Mouse (Mus musculus): ENCODE data around the gene Aco2. TPM values are rescaled to one million over a fixed set of nuclear protein-coding genes. Genes with fewer than 3 reads are reported as not detected.

Aco2 gene
- polyA plus RNA-seq, 1 experiment from 2014 or later = 165 TPM

Other genes with a start within 250 kb of the Aco2 start
- 15.5 and 17.0 TPM in 2 replicates for gene L3mbtl2, start 208.4 kb upstream of the Aco2 start, polyA plus RNA-seq (2014; fragmentation: Nextera tagmentation; extraction: Ambion mirVana)
- 11.5 and 14.7 TPM in 2 replicates for gene Chadl, start 175.0 kb upstream of the Aco2 start, polyA plus RNA-seq (2014; fragmentation: Nextera tagmentation; extraction: Ambion mirVana)
- gene Zc3h7b, start 127.3 kb upstream of the Aco2 start, polyA plus RNA-seq (2014; fragmentation: Nextera tagmentation; extraction: Ambion mirVana) = 28.7 and 35.2 TPM in 2 replicates
- 73.7 and 90.1 TPM in 2 replicates for gene Rangap1, start 126.8 kb upstream of the Aco2 start, polyA plus RNA-seq (2014; fragmentation: Nextera tagmentation; extraction: Ambion mirVana)
- 25.5 and 29.3 TPM in 2 replicates for gene Tef, start 69.9 kb upstream of the Aco2 start, polyA plus RNA-seq (2014; fragmentation: Nextera tagmentation; extraction: Ambion mirVana)
- gene Tob2, start 13.5 kb upstream of the Aco2 start, polyA plus RNA-seq (2014; fragmentation: Nextera tagmentation; extraction: Ambion mirVana) = 23.0 and 26.8 TPM in 2 replicates
- gene Phf5a, start 398 bp upstream of the Aco2 start, polyA plus RNA-seq (2014; fragmentation: Nextera tagmentation; extraction: Ambion mirVana) = 138 and 146 TPM in 2 replicates
- 70.4 and 72.6 TPM in 2 replicates for gene Polr3h, start 53.9 kb downstream of the Aco2 start, polyA plus RNA-seq (2014; fragmentation: Nextera tagmentation; extraction: Ambion mirVana)
- 20.2 and 20.9 TPM in 2 replicates for gene Csdc2, start 64.5 kb downstream of the Aco2 start, polyA plus RNA-seq (2014; fragmentation: Nextera tagmentation; extraction: Ambion mirVana)
- gene Pmm1, start 88.6 kb downstream of the Aco2 start, polyA plus RNA-seq (2014; fragmentation: Nextera tagmentation; extraction: Ambion mirVana) = 43.0 and 43.5 TPM in 2 replicates
- not detected in 2 replicates for gene 1700029P11Rik, start 108.2 kb downstream of the Aco2 start, polyA plus RNA-seq (2014; fragmentation: Nextera tagmentation; extraction: Ambion mirVana)
- 68.4 and 68.8 TPM in 2 replicates for gene Xrcc6, start 115.5 kb downstream of the Aco2 start, polyA plus RNA-seq (2014; fragmentation: Nextera tagmentation; extraction: Ambion mirVana)
- 27.2 and 27.7 TPM in 2 replicates for gene Desi1, start 161.6 kb downstream of the Aco2 start, polyA plus RNA-seq (2014; fragmentation: Nextera tagmentation; extraction: Ambion mirVana)
- gene Snu13, start 175.3 kb downstream of the Aco2 start, polyA plus RNA-seq (2014; fragmentation: Nextera tagmentation; extraction: Ambion mirVana) = 262 and 292 TPM in 2 replicates
- not detected in 2 replicates for gene 4930407I10Rik, start 186.8 kb downstream of the Aco2 start, polyA plus RNA-seq (2014; fragmentation: Nextera tagmentation; extraction: Ambion mirVana)
- 0.14 TPM in 1 of 2 replicates, not detected in the other for gene Mei1, start 197.7 kb downstream of the Aco2 start, polyA plus RNA-seq (2014; fragmentation: Nextera tagmentation; extraction: Ambion mirVana)